Mouse (Mus musculus) lung, postnatal 36 days (tissue): ENCODE measurements around the gene Catsper4.
A peak's percentile ranks its signal among the peaks of the same experiment; 100 is the strongest.
"Not testable (repeated sequence)": the region's sequence is repeated elsewhere in the genome, so short reads cannot be mapped to it uniquely, and the experiment has no call there.

ENCODE experiments used
- DNase-seq: peaks from one replicate; pipeline ENCODE4 v3.0.0; 2022; ENCODE audit warnings: mixed read lengths

Gene Catsper4

GRCm38 (mm10) chr4:134227194-134227593 is at the start of gene Catsper4:
TSS of gene Catsper4 (minus strand) at chr4:134227383.
- DNase-seq: no peak

GRCm38 (mm10) chr4:134273417-134274345 is 46.5 kb upstream of the Catsper4 start:
- DNase-seq: peak; percentile 58

GRCm38 (mm10) chr4:134272731-134273416 is 45.7 kb upstream of the Catsper4 start:
- peak; percentile 37 for DNase-seq

GRCm38 (mm10) chr4:134271979-134272378 is 44.8 kb upstream of the Catsper4 start:
- no peak for DNase-seq

- DNase-seq: not testable (repeated sequence)
These were observed 42.4 kb upstream of the Catsper4 start for GRCm38 (mm10) chr4:134269622-134270021.

- DNase-seq: peak; percentile 24
These were observed 41.0 kb upstream of the Catsper4 start for GRCm38 (mm10) chr4:134268102-134268655.

GRCm38 (mm10) chr4:134265860-134266585 is 38.8 kb upstream of the Catsper4 start:
- DNase-seq: no peak

GRCm38 (mm10) chr4:134263191-134263590 is 36.0 kb upstream of the Catsper4 start:
- DNase-seq: peak; percentile 83

GRCm38 (mm10) chr4:134258354-134258753 is 31.2 kb upstream of the Catsper4 start:
- DNase-seq: peak; percentile 59

- peak; percentile 44 for DNase-seq
These were observed 30.2 kb upstream of the Catsper4 start for GRCm38 (mm10) chr4:134257198-134258009.

- no peak for DNase-seq
These were observed 29.4 kb upstream of the Catsper4 start for GRCm38 (mm10) chr4:134256407-134257197.

- peak; percentile 46 for DNase-seq
These were observed 28.7 kb upstream of the Catsper4 start for GRCm38 (mm10) chr4:134255854-134256253.

GRCm38 (mm10) chr4:134254835-134255234 is 27.7 kb upstream of the Catsper4 start:
- no peak for DNase-seq

GRCm38 (mm10) chr4:134253722-134254324 is 26.6 kb upstream of the Catsper4 start, which contains the start of gene Grrp1:
TSS of gene Grrp1 (minus strand) at chr4:134254106.
- peak; percentile 40 for DNase-seq

- peak; percentile 21 for DNase-seq
These were observed 25.9 kb upstream of the Catsper4 start for GRCm38 (mm10) chr4:134252911-134253721.

- peak; percentile 61 for DNase-seq
These were observed 25.1 kb upstream of the Catsper4 start for GRCm38 (mm10) chr4:134252131-134252910.

GRCm38 (mm10) chr4:134251241-134252130 is 24.3 kb upstream of the Catsper4 start:
- DNase-seq: peak; percentile 30

GRCm38 (mm10) chr4:134250930-134251240 is 23.7 kb upstream of the Catsper4 start:
- DNase-seq: no peak
